ENCODE assay signal across 23 mouse cellular contexts in the genomic region with DNA sequence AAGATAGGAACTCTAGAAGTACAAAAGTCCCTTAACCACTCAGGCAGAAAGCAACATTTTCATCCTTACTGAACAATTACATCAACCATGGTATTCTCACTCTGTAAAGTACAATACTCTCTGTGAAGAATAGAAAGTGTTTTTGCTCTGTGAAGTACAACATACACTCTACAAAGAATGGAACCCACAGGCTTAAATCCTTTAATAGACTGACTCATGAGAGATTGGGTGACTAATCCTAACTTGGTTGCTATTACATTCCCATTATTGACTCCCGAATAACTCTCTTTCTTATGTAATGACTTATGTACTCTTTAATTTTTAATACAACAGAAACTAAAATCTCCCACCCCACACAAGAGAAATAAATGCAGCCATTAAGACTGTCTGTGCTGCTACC. TPM values are rescaled to one million over a fixed set of nuclear protein-coding genes. Genes with fewer than 3 reads are reported as not detected.
"Had no signal": no experiment of that assay in that cellular context is flagged by ENCODE, and none has a peak within 500 bp of the region (broad histone marks: within the 10 kb centered on the region; RNA-seq: fewer than 3 reads in every experiment).

No protein-coding gene starts in this region.

- ATAC-seq: liver, postnatal 0 days; lung, postnatal 0 days; midbrain, embryonic 13.5 days; midbrain, embryonic 15.5 days had no signal

- H3K9ac ChIP-seq: liver, embryonic 15.5 days; liver, postnatal 0 days; lung, embryonic 15.5 days; midbrain, embryonic 13.5 days; midbrain, embryonic 15.5 days; neural tube, embryonic 13.5 days; neural tube, embryonic 15.5 days had no signal

- H3K4me3 ChIP-seq: liver, embryonic 15.5 days; lung, embryonic 15.5 days; megakaryocyte, embryonic 14.5 days; midbrain, embryonic 13.5 days; midbrain, embryonic 15.5 days; neural tube, embryonic 13.5 days; neural tube, embryonic 15.5 days had no signal

- H3K4me2 ChIP-seq: liver, embryonic 15.5 days; lung, embryonic 15.5 days; midbrain, embryonic 11.5 days; midbrain, embryonic 13.5 days; midbrain, embryonic 15.5 days; neural tube, embryonic 13.5 days; neural tube, embryonic 15.5 days had no signal

- H3K36me3 ChIP-seq: liver, embryonic 15.5 days had no signal

- H3K4me1 ChIP-seq: liver, embryonic 15.5 days; lung, embryonic 15.5 days; megakaryocyte, embryonic 14.5 days; midbrain, embryonic 15.5 days; neural tube, embryonic 13.5 days had no signal

- H3K27me3 ChIP-seq: liver, embryonic 15.5 days; lung, embryonic 15.5 days; megakaryocyte, embryonic 14.5 days; midbrain, embryonic 13.5 days; midbrain, embryonic 15.5 days; neural tube, embryonic 13.5 days; neural tube, embryonic 15.5 days had no signal

- H3K9me3 ChIP-seq: liver, embryonic 15.5 days; lung, embryonic 15.5 days; megakaryocyte, embryonic 14.5 days; midbrain, embryonic 13.5 days; midbrain, embryonic 15.5 days; neural tube, embryonic 13.5 days; neural tube, embryonic 15.5 days had no signal

- DNase-seq: liver, postnatal 0 days; lung, adult 2 months; lung, postnatal 14 days; lung, postnatal 36 days; retina, postnatal 1 day; right cerebral cortex, adult 18-20 months; right cerebral cortex, postnatal 25 days; right cerebral cortex, postnatal 4 days; spleen, adult 18-20 months; thymus, adult 2 months; thymus, postnatal 14 days; thymus, postnatal 36 days had no signal

- H3K27ac ChIP-seq: liver, embryonic 15.5 days; lung, embryonic 15.5 days; macrophage; midbrain, embryonic 13.5 days; midbrain, embryonic 15.5 days; neural tube, embryonic 13.5 days; neural tube, embryonic 15.5 days had no signal

RNA-seq across cellular contexts. Expression of a gene that starts 28.8 kb away (rescaled TPM):
- polyA plus RNA-seq: lung, adult 2 months; macrophage; small intestine, adult 2 months had no signal
